Mouse (Mus musculus): Measurements from ENCODE around the gene Ms4a5. TPM values are rescaled to one million over a fixed set of nuclear protein-coding genes. Genes with fewer than 3 reads are reported as not detected.

Ms4a5 gene
- total and polyA plus RNA-seq, 3 experiments: not detected

- Histone ChIP-seq H3K9ac (ENCODE audit: control insufficient read depth, low read depth, low read length, poor library complexity, severe bottlenecking) (no peak overlapping the region), H3K36me3 (ENCODE audit: control insufficient read depth in 1 of 2, insufficient read depth in 2 of 2, low read length in 2 of 2) (no peaks in the 10 kb centered on the region), H3K27ac (ENCODE audit: control insufficient read depth, low read depth, low read length) (no peak overlapping the region), H3K79me2 (ENCODE audit: control insufficient read depth, insufficient read depth, low read length, poor library complexity) (no peaks in the 10 kb centered on the region), H3K9me3 (replicated peaks; ENCODE audit: insufficient read depth, low read length) (no peaks in the 10 kb centered on the region), H3K27me3 (ENCODE audit: control insufficient read depth in 1 of 2, insufficient read depth in 2 of 2, low read length in 2 of 2) (no peaks in the 10 kb centered on the region), H3K4me3 (ENCODE audit: control insufficient read depth in 1 of 2, insufficient read depth in 1 of 2, low read depth in 2 of 2, low read length in 2 of 2) (no peak overlapping the region), H3K4me1 (ENCODE audit: control insufficient read depth in 1 of 2, insufficient read depth in 2 of 2, low read length in 2 of 2) (no peaks in the 10 kb centered on the region)
- DNase-seq (ENCODE audit: low read depth, low spot score): no peak
- TF ChIP-seq BHLHE40 (IDR thresholded peaks at IDR 0.05; ENCODE audit: borderline replicate concordance, low read depth, low read length) (no peak), EP300 (IDR thresholded peaks at IDR 0.05; ENCODE audit: low read depth in 1 of 2, low read length in 2 of 2) (no peak), RAD21 (IDR thresholded peaks at IDR 0.05; ENCODE audit: low read depth, low read length) (no peak), MAZ (IDR thresholded peaks at IDR 0.05; ENCODE audit: low read depth, low read length) (no peak), SIN3A (IDR thresholded peaks at IDR 0.05; ENCODE audit: low read length) (no peak), RCOR1 (IDR thresholded peaks at IDR 0.05; ENCODE audit: low read depth, low read length) (no peak), MEF2A (IDR thresholded peaks at IDR 0.05; ENCODE audit: extremely low read depth, insufficient replicate concordance, low read depth, low read length, poor library complexity, severe bottlenecking) (no peak), MAX (IDR thresholded peaks at IDR 0.05; ENCODE audit: low read length) (no peak), USF1 (IDR thresholded peaks at IDR 0.05; ENCODE audit: low read depth, low read length) (no peak), CHD2 (IDR thresholded peaks at IDR 0.05; ENCODE audit: low read length) (no peak), UBTF (IDR thresholded peaks at IDR 0.05; ENCODE audit: borderline replicate concordance, insufficient read depth, low read depth, low read length) (no peak), NELFE (IDR thresholded peaks at IDR 0.05; ENCODE audit: low read depth, low read length) (no peak), KAT2A (conservative IDR thresholded peaks at IDR 0.05; ENCODE audit: low read depth, low read length) (no peak), ELF1 (IDR thresholded peaks at IDR 0.05; ENCODE audit: low read depth, low read length) (no peak), ZKSCAN1 (IDR thresholded peaks at IDR 0.05; ENCODE audit: low read depth, low read length) (no peak), MYB (IDR thresholded peaks at IDR 0.05; ENCODE audit: low read depth, low read length) (no peak), ETS1 (IDR thresholded peaks at IDR 0.05; ENCODE audit: low read depth, low read length) (no peak), GABPA (IDR thresholded peaks at IDR 0.05; ENCODE audit: low read depth, low read length) (no peak), TBP (IDR thresholded peaks at IDR 0.05; ENCODE audit: low read depth, low read length) (no peak)
These were observed 16.7 kb downstream of the Ms4a5 start for GRCm38 (mm10) chr19:11266956-11267355.

GRCm38 (mm10) chr19:11266052-11266845, 17.4 kb downstream of the Ms4a5 start, which contains the start of gene Ms4a1:
Gene Ms4a1 (minus strand): TSS chr19:11266241.
- no peaks in the 10 kb centered on the region for H3K79me2 ChIP-seq (ENCODE audit: control insufficient read depth, insufficient read depth, low read length, poor library complexity)
- no peaks in the 10 kb centered on the region for H3K27me3 ChIP-seq (ENCODE audit: control insufficient read depth in 1 of 2, insufficient read depth in 2 of 2, low read length in 2 of 2)
- H3K9ac ChIP-seq (ENCODE audit: control insufficient read depth, low read depth, low read length, poor library complexity, severe bottlenecking): no peak within 1 kb of the TSS
- no peaks in the 10 kb centered on the region for H3K9me3 ChIP-seq (replicated peaks; ENCODE audit: insufficient read depth, low read length)
- TF ChIP-seq GATA1 (IDR thresholded peaks at IDR 0.05; ENCODE audit: low read depth, low read length) (no peak), MYC (IDR thresholded peaks at IDR 0.05; ENCODE audit: low read depth, low read length) (no peak), RCOR1 (IDR thresholded peaks at IDR 0.05; ENCODE audit: low read depth, low read length) (no peak), MYB (IDR thresholded peaks at IDR 0.05; ENCODE audit: low read depth, low read length) (no peak), E2F4 (IDR thresholded peaks at IDR 0.05; ENCODE audit: borderline replicate concordance, low read depth, low read length) (no peak), CTCF (IDR thresholded peaks at IDR 0.05 in 2 of 3, conservative IDR thresholded peaks at IDR 0.05 in 1 of 3; ENCODE audit: control insufficient read depth in 1 of 3, insufficient read depth in 1 of 3, low read depth in 2 of 3, low read length in 3 of 3, poor library complexity in 1 of 3, severe bottlenecking in 1 of 3) (no peak), POLR2A (IDR thresholded peaks at IDR 0.05; ENCODE audit: control insufficient read depth in 1 of 2, insufficient read depth in 1 of 2, low read depth in 1 of 2, low read length in 2 of 2, poor library complexity in 1 of 2) (no peak), CHD2 (IDR thresholded peaks at IDR 0.05; ENCODE audit: low read length) (no peak), ZKSCAN1 (IDR thresholded peaks at IDR 0.05; ENCODE audit: low read depth, low read length) (no peak), MAZ (IDR thresholded peaks at IDR 0.05; ENCODE audit: low read depth, low read length) (no peak), ELF1 (IDR thresholded peaks at IDR 0.05; ENCODE audit: low read depth, low read length) (no peak), ETS1 (IDR thresholded peaks at IDR 0.05; ENCODE audit: low read depth, low read length) (no peak), POLR2AphosphoS5 (IDR thresholded peaks at IDR 0.05; ENCODE audit: borderline replicate concordance, low read depth, low read length) (no peak), MEF2A (IDR thresholded peaks at IDR 0.05; ENCODE audit: extremely low read depth, insufficient replicate concordance, low read depth, low read length, poor library complexity, severe bottlenecking) (no peak)
- no peak for DNase-seq (ENCODE audit: low read depth, low spot score)
- no peaks in the 10 kb centered on the region for H3K36me3 ChIP-seq (ENCODE audit: control insufficient read depth in 1 of 2, insufficient read depth in 2 of 2, low read length in 2 of 2)
- no peak within 1 kb of the TSS for H3K4me3 ChIP-seq (ENCODE audit: control insufficient read depth in 1 of 2, insufficient read depth in 1 of 2, low read depth in 2 of 2, low read length in 2 of 2)
- H3K27ac ChIP-seq (ENCODE audit: control insufficient read depth, low read depth, low read length): no peak within 1 kb of the TSS
- H3K4me1 ChIP-seq (ENCODE audit: control insufficient read depth in 1 of 2, insufficient read depth in 2 of 2, low read length in 2 of 2): no peaks in the 10 kb centered on the region

Data from MEL (cell line).